Mouse (Mus musculus): ENCODE results near the gene Mal.

GRCm38 (mm10) chr2:127683687-127684331 lies 27.3 kb upstream of the Mal start:
- TF ChIP-seq POLR2A (IDR thresholded peaks at IDR 0.05; ENCODE audit: insufficient read length, low read depth) (no peak), TCF12 (IDR thresholded peaks at IDR 0.05; ENCODE audit: insufficient read depth, poor library complexity, severe bottlenecking) (no peak), MAX (IDR thresholded peaks at IDR 0.05; ENCODE audit: low read depth) (no peak), REST (IDR thresholded peaks at IDR 0.05; ENCODE audit: insufficient read depth, insufficient read length) (no peak), SRF (IDR thresholded peaks at IDR 0.05; ENCODE audit: control insufficient read depth, insufficient read length, low read depth) (no peak), CEBPB (IDR thresholded peaks at IDR 0.05; ENCODE audit: insufficient read depth, poor library complexity, severe bottlenecking) (no peak), TCF3 (IDR thresholded peaks at IDR 0.05; ENCODE audit: insufficient read length, low read depth) (no peak)
